Mouse (Mus musculus): ENCODE results near the gene Poc1a.

DNA sequence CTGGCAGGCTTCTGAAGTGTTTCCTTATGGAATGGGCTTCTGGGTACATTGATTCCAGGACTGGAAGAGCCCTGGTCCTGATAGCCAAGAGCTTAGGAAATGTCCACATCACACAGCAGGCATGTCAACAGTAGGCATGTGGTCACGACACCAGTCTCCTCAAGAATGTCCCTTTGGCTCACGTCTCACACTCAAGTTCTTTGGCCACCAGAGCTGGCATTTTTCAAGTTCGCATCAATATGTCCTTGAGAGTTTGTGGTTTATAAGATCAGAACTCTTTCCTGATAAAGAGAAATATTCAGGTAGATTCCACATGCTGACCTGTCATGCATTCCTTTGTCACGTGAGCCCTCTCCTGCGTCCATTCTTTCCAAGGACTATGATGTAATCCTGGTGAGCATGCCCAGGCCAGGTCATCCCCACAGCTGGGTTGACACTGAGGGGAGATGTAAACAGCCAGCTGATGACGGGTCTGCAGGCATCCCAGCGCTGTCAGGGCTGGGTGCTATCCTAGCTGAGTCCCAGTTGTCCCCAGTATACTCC, 47.3 kb downstream of the Poc1a start:
- TF ChIP-seq CTCF (IDR thresholded peaks at IDR 0.05; ENCODE audit: control insufficient read depth, insufficient read depth, insufficient read length), result no peak
- TF ChIP-seq MYOG (IDR thresholded peaks at IDR 0.05; ENCODE audit: control insufficient read depth, extremely low read depth, insufficient read length), result no peak
- TF ChIP-seq FOSL1 (IDR thresholded peaks at IDR 0.05; ENCODE audit: insufficient read depth, low read length, poor library complexity, severe bottlenecking), result no peak
